Mouse (Mus musculus): ENCODE results near the gene Abhd14b. TPM values are rescaled to one million over a fixed set of nuclear protein-coding genes. Genes with fewer than 3 reads are reported as not detected.

The Abhd14b gene
- polyA plus RNA-seq, 1 experiment from 2014 or later = 10.7 TPM

DNA sequence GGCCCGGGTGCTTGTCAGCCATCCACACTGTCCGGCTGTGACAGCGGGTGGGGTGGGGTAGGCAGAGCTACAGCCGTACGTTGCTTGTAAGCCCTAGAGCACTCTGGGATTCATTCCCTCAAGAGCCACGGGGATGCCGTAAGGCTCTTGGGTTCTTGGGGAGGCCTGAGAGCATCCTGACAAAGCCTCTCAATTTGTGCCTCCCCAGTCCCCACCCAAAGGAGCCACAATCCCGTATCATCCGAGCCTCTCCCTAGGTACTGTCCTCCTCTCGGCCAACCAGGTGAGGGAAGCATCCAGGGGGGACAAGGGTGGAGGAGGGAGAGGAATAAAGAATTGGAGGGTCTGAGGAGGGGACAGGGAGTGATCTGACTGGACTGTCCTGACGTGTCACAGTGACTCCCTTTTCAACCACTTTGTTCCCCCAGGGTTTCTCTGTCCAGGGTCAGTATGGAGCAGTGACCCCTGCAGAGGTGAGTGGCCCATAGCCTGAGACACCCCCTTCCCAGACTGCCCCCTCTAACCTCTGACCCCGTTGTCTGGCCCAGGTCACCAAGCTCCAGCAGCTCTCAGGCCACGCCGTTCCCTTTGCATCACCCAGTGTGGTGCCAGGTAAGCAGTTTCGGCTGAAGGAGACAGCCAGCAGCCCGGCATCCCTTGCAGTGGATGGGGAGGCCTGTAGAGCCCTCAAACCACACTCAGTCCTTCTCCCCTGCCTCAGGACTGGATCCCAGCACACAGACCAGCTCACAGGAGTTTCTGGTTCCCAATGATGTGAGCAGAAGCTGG lies 14.6 kb downstream of the Abhd14b start:
- peaks cover 27% of the 10 kb centered on the region for H3K36me3 ChIP-seq (ENCODE audit: control insufficient read depth, insufficient read depth)
- H3K27ac ChIP-seq (ENCODE audit: low read length) = no peak overlapping the region
- no peak overlapping the region for H3K9ac ChIP-seq (ENCODE audit: low read length)
- H3K4me1 ChIP-seq (ENCODE audit: control insufficient read depth, insufficient read depth, low read length) = peaks cover 26% of the 10 kb centered on the region
- no peak overlapping the region for H3K4me2 ChIP-seq (ENCODE audit: low read depth, low read length)
- no peak for ATAC-seq (replicated peaks; ENCODE audit: extremely low read depth, insufficient read depth, low FRiP score)
- no peak overlapping the region for H3K4me3 ChIP-seq (ENCODE audit: low read length)
- peaks cover 6% of the 10 kb centered on the region; the same call in 1 of the 2 replicates for H3K27me3 ChIP-seq (ENCODE audit: control insufficient read depth, insufficient read depth, low read length)
- no peaks in the 10 kb centered on the region for H3K9me3 ChIP-seq (replicated peaks; ENCODE audit: control insufficient read depth, low read length)
- WGBS = 83% methylated on average over 16 of the region's 16 CpGs

DNA sequence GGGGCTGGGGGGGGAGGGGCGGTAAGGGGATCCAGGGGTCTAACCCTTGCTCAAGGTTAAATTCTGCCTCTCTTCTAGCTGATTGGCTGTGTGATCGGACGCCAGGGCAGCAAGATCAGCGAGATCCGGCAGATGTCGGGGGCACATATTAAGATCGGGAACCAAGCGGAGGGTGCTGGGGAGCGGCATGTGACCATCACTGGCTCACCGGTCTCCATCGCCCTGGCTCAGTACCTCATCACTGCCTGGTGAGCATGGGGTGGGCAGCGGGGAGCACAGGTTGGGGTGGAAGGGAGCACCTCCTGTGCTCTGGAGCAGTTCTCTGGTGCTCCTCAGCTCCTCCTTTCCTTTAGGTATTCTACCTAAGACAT lies 15.2 kb downstream of the Abhd14b start:
- peaks cover 20% of the 10 kb centered on the region for H3K4me1 ChIP-seq (ENCODE audit: control insufficient read depth, insufficient read depth, low read length)
- WGBS = 91% methylated on average over 12 of the region's 12 CpGs

DNA sequence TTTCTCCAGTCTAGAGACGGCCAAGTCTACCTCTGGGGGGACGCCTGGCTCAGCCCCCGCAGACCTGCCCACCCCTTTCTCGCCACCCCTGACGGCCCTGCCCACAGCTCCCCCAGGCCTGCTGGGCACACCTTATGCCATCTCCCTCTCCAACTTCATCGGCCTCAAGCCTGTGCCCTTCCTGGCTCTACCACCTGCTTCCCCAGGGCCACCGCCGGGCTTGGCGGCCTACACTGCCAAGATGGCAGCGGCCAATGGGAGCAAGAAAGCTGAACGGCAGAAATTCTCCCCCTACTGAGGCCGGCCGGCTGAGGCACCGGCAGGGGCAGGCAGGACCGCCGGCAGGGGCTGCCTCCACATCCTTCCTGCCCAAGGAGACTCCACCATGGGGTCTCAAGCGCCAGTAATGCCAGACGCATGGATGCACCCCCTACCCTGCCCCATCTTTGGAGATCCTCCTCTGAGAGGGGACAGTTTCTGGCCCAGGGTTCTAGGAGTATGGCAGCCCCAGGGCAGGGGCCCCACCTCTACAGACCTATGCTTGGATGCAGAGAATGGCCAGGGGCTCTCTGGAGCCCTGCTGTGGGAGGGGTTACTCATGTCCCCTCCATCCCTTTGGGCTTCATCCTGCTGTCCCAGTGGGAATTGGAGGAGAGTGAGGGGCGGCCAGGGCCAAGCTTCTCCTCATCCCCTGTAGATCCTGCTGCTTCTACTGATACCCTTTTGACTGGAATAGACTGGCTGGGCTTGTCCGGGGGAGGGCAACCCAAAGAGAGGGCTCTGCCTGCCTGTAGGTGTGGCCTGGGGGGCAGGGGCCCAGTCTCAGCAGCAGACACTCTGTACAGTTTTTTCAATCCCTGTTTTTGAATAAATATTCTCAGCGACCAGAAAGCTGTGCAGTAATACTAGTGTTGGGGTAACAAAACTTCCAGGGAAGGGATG lies 16.1 kb downstream of the Abhd14b start:
- Histone ChIP-seq H3K4me3 (ENCODE audit: low read length) (no peak overlapping the region), H3K9ac (ENCODE audit: low read length) (no peak overlapping the region), H3K27me3 (ENCODE audit: control insufficient read depth, insufficient read depth, low read length) (peaks cover 6% of the 10 kb centered on the region; the same call in 1 of the 2 replicates), H3K36me3 (ENCODE audit: control insufficient read depth, insufficient read depth) (peaks cover 27% of the 10 kb centered on the region), H3K4me1 (ENCODE audit: control insufficient read depth, insufficient read depth, low read length) (peaks cover 12% of the 10 kb centered on the region), H3K27ac (ENCODE audit: low read length) (no peak overlapping the region), H3K9me3 (replicated peaks; ENCODE audit: control insufficient read depth, low read length) (no peaks in the 10 kb centered on the region), H3K4me2 (ENCODE audit: low read depth, low read length) (no peak overlapping the region)
- 86% methylated on average over 21 of the region's 21 CpGs for WGBS
- ATAC-seq (replicated peaks; ENCODE audit: extremely low read depth, insufficient read depth, low FRiP score) = no peak

More for the DNA sequence above, 15.2 kb downstream of the Abhd14b start:
- H3K36me3 ChIP-seq (ENCODE audit: control insufficient read depth, insufficient read depth) = peaks cover 27% of the 10 kb centered on the region
- H3K27ac ChIP-seq (ENCODE audit: low read length) = no peak overlapping the region
- H3K9ac ChIP-seq (ENCODE audit: low read length) = no peak overlapping the region
- H3K4me2 ChIP-seq (ENCODE audit: low read depth, low read length) = no peak overlapping the region
- no peak for ATAC-seq (replicated peaks; ENCODE audit: extremely low read depth, insufficient read depth, low FRiP score)
- no peaks in the 10 kb centered on the region for H3K9me3 ChIP-seq (replicated peaks; ENCODE audit: control insufficient read depth, low read length)
- no peak overlapping the region for H3K4me3 ChIP-seq (ENCODE audit: low read length)
- peaks cover 6% of the 10 kb centered on the region; the same call in 1 of the 2 replicates for H3K27me3 ChIP-seq (ENCODE audit: control insufficient read depth, insufficient read depth, low read length)

DNA sequence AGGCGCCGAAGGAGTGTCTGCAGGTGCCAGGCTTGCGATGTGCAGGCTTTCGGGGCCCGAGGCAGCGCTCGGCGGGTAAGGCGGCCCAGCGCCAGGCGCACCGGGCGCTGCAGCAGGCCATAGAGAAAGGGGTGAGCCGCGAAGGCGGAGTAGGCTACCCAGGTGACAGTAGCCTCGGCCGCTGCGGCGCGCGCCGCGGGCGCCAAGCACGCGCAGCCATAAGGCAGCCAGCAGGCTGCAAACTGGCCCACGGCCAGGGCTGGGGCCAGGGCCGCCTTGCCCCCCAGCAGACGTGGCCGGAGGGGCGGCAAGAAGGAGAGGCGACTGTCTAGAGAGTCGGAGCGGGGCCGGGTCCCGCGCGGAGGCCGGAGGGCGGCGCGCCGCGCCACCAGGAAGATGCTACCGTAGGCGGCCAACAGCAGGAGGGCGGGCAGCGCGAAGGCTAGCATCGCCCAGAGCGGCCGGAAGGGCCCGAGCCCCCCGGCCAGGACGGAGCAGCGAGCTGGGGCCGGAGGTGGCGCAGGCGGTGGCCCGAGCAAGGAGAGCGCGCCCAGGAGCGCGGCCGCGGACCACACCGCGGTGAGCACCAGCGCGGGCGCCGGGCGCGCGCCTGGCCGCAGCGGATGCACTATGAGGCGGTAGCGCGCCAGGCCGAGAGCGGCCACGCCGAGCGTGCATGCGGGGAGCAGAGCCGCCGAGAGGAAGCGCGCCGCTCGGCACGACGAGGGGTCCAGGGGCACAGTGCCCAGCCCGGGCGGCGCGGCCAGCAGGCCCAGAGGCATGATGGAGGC lies 17.7 kb downstream of the Abhd14b start:
- Histone ChIP-seq H3K4me1 (ENCODE audit: control insufficient read depth, insufficient read depth, low read length) (peaks cover 10% of the 10 kb centered on the region), H3K9me3 (replicated peaks; ENCODE audit: control insufficient read depth, low read length) (no peaks in the 10 kb centered on the region), H3K27ac (ENCODE audit: low read length) (no peak overlapping the region), H3K36me3 (ENCODE audit: control insufficient read depth, insufficient read depth) (peaks cover 27% of the 10 kb centered on the region), H3K27me3 (ENCODE audit: control insufficient read depth, insufficient read depth, low read length) (peaks cover 6% of the 10 kb centered on the region; the same call in 1 of the 2 replicates), H3K9ac (ENCODE audit: low read length) (peak overlapping the region; percentile 81), H3K4me3 (ENCODE audit: low read length) (peak overlapping the region; percentile 71), H3K4me2 (ENCODE audit: low read depth, low read length) (peak overlapping the region; percentile 87)
- ATAC-seq (replicated peaks; ENCODE audit: extremely low read depth, insufficient read depth, low FRiP score) = peak; percentile 60
- 2% methylated on average over 96 of the region's 99 CpGs for WGBS

DNA sequence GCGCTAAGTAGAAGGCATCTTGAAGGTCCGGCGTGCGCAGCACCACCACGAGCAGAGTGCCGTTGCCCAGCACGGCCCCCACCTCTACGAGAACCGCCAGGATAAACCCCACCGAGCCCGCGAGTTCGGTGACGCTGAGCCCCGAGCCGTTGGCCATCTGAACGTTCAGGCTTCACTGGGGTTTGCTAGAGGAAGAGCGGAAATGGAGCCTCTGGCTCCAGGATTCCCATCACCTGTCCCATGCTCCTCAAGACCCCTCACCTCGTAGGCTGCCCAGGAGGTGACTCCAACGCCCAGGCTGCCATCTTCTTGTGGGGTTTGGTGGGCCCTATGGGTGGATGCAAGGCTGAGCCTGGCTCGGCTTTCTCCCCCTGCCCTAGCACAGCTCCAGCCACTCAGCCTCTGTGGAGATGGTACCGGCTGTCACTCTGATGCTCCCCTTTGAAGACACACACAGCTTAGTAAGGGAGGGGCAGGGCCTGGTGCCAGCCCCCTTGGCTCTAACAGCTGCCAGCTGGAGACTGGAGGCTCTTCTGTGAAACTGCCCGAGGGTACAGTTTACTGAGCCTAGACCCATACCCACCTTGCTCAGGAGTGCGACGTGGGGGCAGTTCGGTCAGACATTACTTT lies 18.4 kb downstream of the Abhd14b start, which contains the start of gene Gpr62:
Gene Gpr62 (minus strand): TSS at position 368 of the 630 bp plus-strand sequence.
- Histone ChIP-seq H3K4me2 (ENCODE audit: low read depth, low read length) (peak within 1 kb of the TSS; percentile 87), H3K4me3 (ENCODE audit: low read length) (peak within 1 kb of the TSS; percentile 71), H3K27ac (ENCODE audit: low read length) (no peak within 1 kb of the TSS), H3K9me3 (replicated peaks; ENCODE audit: control insufficient read depth, low read length) (no peaks in the 10 kb centered on the region), H3K27me3 (ENCODE audit: control insufficient read depth, insufficient read depth, low read length) (peaks cover 6% of the 10 kb centered on the region; the same call in 1 of the 2 replicates), H3K36me3 (ENCODE audit: control insufficient read depth, insufficient read depth) (peaks cover 21% of the 10 kb centered on the region), H3K4me1 (ENCODE audit: control insufficient read depth, insufficient read depth, low read length) (peaks cover 10% of the 10 kb centered on the region), H3K9ac (ENCODE audit: low read length) (peak within 1 kb of the TSS; percentile 81)
- ATAC-seq (replicated peaks; ENCODE audit: extremely low read depth, insufficient read depth, low FRiP score) = no peak; the same call in 1 of the 2 replicates
- WGBS = 32% methylated on average over 26 of the region's 26 CpGs

DNA sequence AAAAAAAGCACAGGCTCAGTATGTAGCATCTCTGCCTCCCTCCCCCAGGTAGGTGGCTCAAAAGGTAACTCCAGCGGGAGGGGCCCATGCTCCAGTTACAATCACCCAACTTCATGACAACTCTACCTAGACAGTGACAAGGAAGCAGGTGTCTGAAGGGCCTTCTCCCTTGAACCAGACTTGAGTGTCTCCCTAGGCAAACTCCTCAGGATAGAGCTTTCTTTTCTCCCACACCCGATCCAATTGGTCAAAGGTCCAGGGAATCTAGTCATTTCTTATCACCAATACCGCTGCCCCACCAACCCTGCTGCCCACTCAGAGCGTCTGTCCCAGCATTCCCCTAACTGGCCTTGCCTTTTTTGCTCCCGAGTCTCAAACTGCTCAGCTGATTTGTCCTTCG lies 19.5 kb downstream of the Abhd14b start:
- ATAC-seq (replicated peaks; ENCODE audit: extremely low read depth, insufficient read depth, low FRiP score) = no peak
- H3K27ac ChIP-seq (ENCODE audit: low read length) = no peak overlapping the region
- peaks cover 6% of the 10 kb centered on the region; the same call in 1 of the 2 replicates for H3K27me3 ChIP-seq (ENCODE audit: control insufficient read depth, insufficient read depth, low read length)
- no peak overlapping the region for H3K4me2 ChIP-seq (ENCODE audit: low read depth, low read length)
- 76% methylated on average over 6 of the region's 6 CpGs for WGBS
- H3K9ac ChIP-seq (ENCODE audit: low read length) = no peak overlapping the region
- H3K9me3 ChIP-seq (replicated peaks; ENCODE audit: control insufficient read depth, low read length) = no peaks in the 10 kb centered on the region
- H3K4me1 ChIP-seq (ENCODE audit: control insufficient read depth, insufficient read depth, low read length) = peaks cover 10% of the 10 kb centered on the region
- no peak overlapping the region for H3K4me3 ChIP-seq (ENCODE audit: low read length)
- peaks cover 18% of the 10 kb centered on the region for H3K36me3 ChIP-seq (ENCODE audit: control insufficient read depth, insufficient read depth)

DNA sequence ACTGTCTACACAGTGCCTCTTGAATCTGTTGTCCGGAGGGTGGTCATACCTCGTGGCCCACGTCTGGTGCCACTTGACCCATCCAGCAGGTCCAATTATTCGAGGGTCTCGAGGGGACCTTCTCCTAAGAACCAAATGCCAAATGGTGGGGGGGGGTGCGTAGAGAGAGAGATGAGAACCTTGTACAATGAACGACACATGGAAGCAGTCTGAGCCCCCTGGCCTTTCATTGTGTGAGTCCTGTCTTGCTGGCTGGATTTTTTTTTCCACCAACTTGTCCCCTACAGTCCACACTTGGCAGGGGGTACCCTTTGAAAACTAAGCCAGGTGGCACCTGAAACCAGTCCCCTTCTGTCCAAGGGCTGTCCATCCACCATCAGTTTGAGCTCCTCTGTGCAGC lies 20.5 kb downstream of the Abhd14b start:
- WGBS = 82% methylated on average over 7 of the region's 7 CpGs
- ATAC-seq (replicated peaks; ENCODE audit: extremely low read depth, insufficient read depth, low FRiP score) = no peak
- Histone ChIP-seq H3K27ac (ENCODE audit: low read length) (no peak overlapping the region), H3K4me1 (ENCODE audit: control insufficient read depth, insufficient read depth, low read length) (peaks cover 10% of the 10 kb centered on the region), H3K9ac (ENCODE audit: low read length) (no peak overlapping the region), H3K27me3 (ENCODE audit: control insufficient read depth, insufficient read depth, low read length) (peaks cover 6% of the 10 kb centered on the region; the same call in 1 of the 2 replicates), H3K9me3 (replicated peaks; ENCODE audit: control insufficient read depth, low read length) (no peaks in the 10 kb centered on the region), H3K4me3 (ENCODE audit: low read length) (no peak overlapping the region), H3K4me2 (ENCODE audit: low read depth, low read length) (no peak overlapping the region), H3K36me3 (ENCODE audit: control insufficient read depth, insufficient read depth) (peaks cover 12% of the 10 kb centered on the region)

DNA sequence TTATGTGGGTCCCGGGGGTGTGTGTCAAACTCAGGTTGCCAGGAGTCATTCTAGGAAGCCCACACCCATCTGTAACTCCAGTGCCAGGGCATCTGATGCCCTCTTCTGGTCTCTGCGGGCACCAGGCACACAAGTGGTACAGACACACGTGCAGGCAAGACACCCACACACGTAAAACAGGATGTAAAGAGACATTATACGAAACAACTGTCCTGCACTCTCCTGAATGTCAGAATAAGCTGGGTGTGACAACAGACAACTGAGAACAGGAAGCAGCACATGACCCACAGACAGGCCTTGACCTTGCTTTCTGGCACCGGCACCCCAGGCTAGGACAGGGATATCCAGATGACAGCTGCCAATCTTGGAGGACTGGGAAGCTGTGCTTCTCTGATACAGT lies 22.1 kb downstream of the Abhd14b start:
- WGBS = 60% methylated on average over 6 of the region's 6 CpGs
- no peak overlapping the region for H3K9ac ChIP-seq (ENCODE audit: low read length)

More for the DNA sequence above, 22.1 kb downstream of the Abhd14b start:
- Histone ChIP-seq H3K27me3 (ENCODE audit: control insufficient read depth, insufficient read depth, low read length) (peaks cover 6% of the 10 kb centered on the region; the same call in 1 of the 2 replicates), H3K4me2 (ENCODE audit: low read depth, low read length) (no peak overlapping the region), H3K4me1 (ENCODE audit: control insufficient read depth, insufficient read depth, low read length) (peaks cover 10% of the 10 kb centered on the region), H3K27ac (ENCODE audit: low read length) (no peak overlapping the region), H3K4me3 (ENCODE audit: low read length) (no peak overlapping the region), H3K36me3 (ENCODE audit: control insufficient read depth, insufficient read depth) (no peaks in the 10 kb centered on the region), H3K9me3 (replicated peaks; ENCODE audit: control insufficient read depth, low read length) (no peaks in the 10 kb centered on the region)
- ATAC-seq (replicated peaks; ENCODE audit: extremely low read depth, insufficient read depth, low FRiP score) = no peak
